Mouse (Mus musculus): ENCODE measurements around the gene Glod5. TPM values are rescaled to one million over a fixed set of nuclear protein-coding genes. Genes with fewer than 3 reads are reported as not detected.

Gene Glod5
- total RNA-seq (2023), result under 1 TPM in 1 of 2 experiments, not detected in 1; 0.90 TPM

DNA sequence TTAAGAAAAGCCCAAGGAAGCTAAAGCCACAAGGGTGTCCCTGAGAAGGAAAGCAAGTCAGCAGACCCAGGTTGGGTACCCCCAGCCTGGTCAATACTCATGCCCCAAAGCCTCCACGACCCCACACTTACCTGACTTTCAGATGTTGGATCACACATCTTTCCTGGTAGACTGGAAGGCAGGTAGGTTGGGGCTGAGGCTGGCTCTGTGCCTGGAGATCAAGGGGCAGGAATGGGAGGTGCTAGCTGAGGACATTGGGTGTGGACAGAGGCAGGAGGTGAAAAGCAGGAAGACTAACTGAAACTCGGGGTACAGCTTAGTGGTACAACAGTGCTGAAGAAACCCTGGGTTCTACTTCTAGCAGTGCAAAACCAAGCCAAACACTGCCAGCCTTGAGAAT, at the start of gene Glod5:
Gene Glod5 (minus strand): TSS at position 207 of the 400 bp plus-strand sequence.

DNA sequence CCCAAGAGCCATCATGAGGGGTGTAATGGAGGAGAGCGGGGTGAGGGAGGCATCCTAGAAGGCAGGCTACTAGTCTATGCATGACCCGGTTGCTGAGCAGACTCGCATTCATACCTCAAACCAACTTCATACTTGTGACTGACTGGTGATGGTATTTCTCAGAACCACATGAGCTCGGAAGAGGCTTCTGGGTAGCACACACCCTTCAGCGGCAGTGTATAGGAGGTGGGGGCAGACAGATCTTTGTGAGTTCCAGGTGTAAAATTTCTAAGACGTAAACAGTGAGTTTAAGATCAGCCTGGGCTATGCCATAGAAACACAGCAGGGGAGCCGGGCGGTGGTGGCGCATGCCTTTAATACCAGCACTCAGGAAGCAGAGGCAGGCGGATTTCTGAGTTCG, 40.4 kb downstream of the Glod5 start, which contains the start of gene Gata1:
Gene Gata1 (minus strand): TSS at position 180 of the 400 bp plus-strand sequence.

Other genes starting within 250 kb of the Glod5 start
- 100 to 1,000 TPM; 164 to 170 TPM for gene Gripap1, start 228.7 kb downstream of the Glod5 start, total RNA-seq (2023)
- gene Kcnd1, start 196.2 kb downstream of the Glod5 start, total RNA-seq (2023), result 1 to 10 TPM; 1.4 to 2.0 TPM
- gene Otud5, start 177.1 kb downstream of the Glod5 start, total RNA-seq (2023), result 100 to 1,000 TPM; 176 to 193 TPM
- 100 to 1,000 TPM in 1 of 2 experiments, 10 to 100 TPM in 1; 97.4 to 107 TPM for gene Pim2, start 140.2 kb downstream of the Glod5 start, total RNA-seq (2023)
- 10 to 100 TPM; 28.5 to 36.5 TPM for gene Slc35a2, start 134.5 kb downstream of the Glod5 start, total RNA-seq (2023)
- gene Pqbp1, start 119.2 kb downstream of the Glod5 start, total RNA-seq (2023), result 10 to 100 TPM; 71.1 to 77.5 TPM
- 10 to 100 TPM; 38.6 to 42.4 TPM for gene Timm17b, start 119.1 kb downstream of the Glod5 start, total RNA-seq (2023)
- gene Gm10491, start 110.7 kb downstream of the Glod5 start, total RNA-seq (2023), result not detected
- gene Gm10490, start 109.0 kb downstream of the Glod5 start, total RNA-seq (2023), result not detected
- not detected for gene Pcsk1n, start 98.7 kb downstream of the Glod5 start, total RNA-seq (2023)
- gene Eras, start 89.9 kb downstream of the Glod5 start, total RNA-seq (2023), result not detected
- 10 to 100 TPM; 12.3 to 13.2 TPM for gene Hdac6, start 70.6 kb downstream of the Glod5 start, total RNA-seq (2023)
- gene Gata1, start 40.4 kb downstream of the Glod5 start, total RNA-seq (2023), result 1 to 10 TPM; 3.8 to 6.8 TPM
- 10 to 100 TPM; 30.9 to 31.8 TPM for gene Suv39h1, start 56.3 kb upstream of the Glod5 start, total RNA-seq (2023)
- gene Was, start 72.0 kb upstream of the Glod5 start, total RNA-seq (2023), result 100 to 1,000 TPM; 107 to 119 TPM
- 10 to 100 TPM; 41.5 to 51.4 TPM for gene Wdr13, start 114.4 kb upstream of the Glod5 start, total RNA-seq (2023)
- 100 to 1,000 TPM; 416 to 518 TPM for gene Rbm3, start 127.4 kb upstream of the Glod5 start, total RNA-seq (2023)
- gene Tbc1d25, start 157.7 kb upstream of the Glod5 start, total RNA-seq (2023), result 10 to 100 TPM; 15.6 to 17.1 TPM
- 10 to 100 TPM; 43.4 to 58.1 TPM for gene Ebp, start 175.0 kb upstream of the Glod5 start, total RNA-seq (2023)
- gene Porcn, start 188.0 kb upstream of the Glod5 start, total RNA-seq (2023), result not detected
- gene Ftsj1, start 233.9 kb upstream of the Glod5 start, total RNA-seq (2023), result 10 to 100 TPM; 16.3 to 17.3 TPM

Data from T-cell, adult 66 days (primary cell).